Mouse (Mus musculus): ENCODE measurements around the gene Ica1l.

DNA sequence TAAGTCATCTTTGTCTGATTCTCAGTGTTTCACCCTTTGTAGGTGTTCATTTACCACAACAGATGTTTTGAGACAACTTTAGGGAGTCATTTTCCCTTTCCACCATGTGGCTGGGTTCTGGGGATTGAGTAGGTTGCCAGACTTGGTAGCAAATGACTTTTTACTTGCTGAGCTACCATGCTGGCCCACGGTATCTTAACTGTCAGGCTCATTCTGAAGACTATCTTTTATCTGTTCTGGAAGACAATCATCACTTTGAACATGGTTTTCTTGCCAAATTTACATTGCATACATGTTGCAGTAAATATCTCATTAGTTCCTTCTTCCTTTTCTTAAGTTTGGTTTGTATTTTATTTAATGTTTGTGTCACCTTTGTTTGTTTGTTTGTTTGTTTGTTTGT, 97.0 kb downstream of the Ica1l start:
- TF ChIP-seq CTCF (conservative IDR thresholded peaks at IDR 0.05; ENCODE audit: insufficient read depth, insufficient read length, low read depth, low read length) (no peak), POLR2A (IDR thresholded peaks at IDR 0.05; ENCODE audit: low read depth, low read length) (no peak)
